Mouse (Mus musculus) layer of hippocampus, postnatal 10 days (tissue): ENCODE measurements around the gene Cyp3a59. TPM values are rescaled to one million over a fixed set of nuclear protein-coding genes. Genes with fewer than 3 reads are reported as not detected.
"Not testable (repeated sequence)": the region's sequence is repeated elsewhere in the genome, so short reads cannot be mapped to it uniquely, and the experiment has no call there.

Source experiments
- DNase-seq, 2 experiments: peaks; one replicate each; pipeline ENCODE4 v3.0.0; 2021; ENCODE audit warnings: low spot score in 2 of 2
- long read RNA-seq: library from polyadenylated mRNA; stranded (forward); transcript quantifications from one replicate; pipeline ENCODE4 v2.0.0, GENCODE M21; 2023
- total RNA-seq, 2 experiments: library from RNA; stranded (reverse); gene quantifications; 2 replicates each; pipeline ENCODE4 v1.2.3; 2021

Cyp3a59 gene
- not detected for total RNA-seq
- long read RNA-seq = 0 reads

DNA sequence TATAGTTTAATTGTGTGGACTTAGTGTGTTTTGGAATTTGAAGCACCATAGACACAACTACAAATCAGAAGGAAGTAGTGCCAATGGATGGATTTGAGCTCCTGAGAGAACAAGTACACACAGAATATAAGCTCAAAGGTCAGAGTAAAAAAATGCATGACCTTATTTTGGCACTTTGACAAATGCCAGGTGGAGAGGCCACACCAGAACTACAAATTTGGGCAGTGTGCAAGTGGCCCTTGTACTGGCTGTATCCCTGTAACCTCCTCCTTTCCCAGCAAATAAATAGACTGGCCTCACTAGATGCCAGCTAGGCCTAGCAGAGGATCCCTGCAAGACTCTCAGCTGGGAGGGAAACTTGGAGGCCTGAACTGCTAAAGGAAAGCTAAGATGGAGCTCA, at the start of gene Cyp3a59:
Gene Cyp3a59 (plus strand): TSS at position 313 of the 400 bp plus-strand sequence.
- DNase-seq = not testable (repeated sequence)

DNA sequence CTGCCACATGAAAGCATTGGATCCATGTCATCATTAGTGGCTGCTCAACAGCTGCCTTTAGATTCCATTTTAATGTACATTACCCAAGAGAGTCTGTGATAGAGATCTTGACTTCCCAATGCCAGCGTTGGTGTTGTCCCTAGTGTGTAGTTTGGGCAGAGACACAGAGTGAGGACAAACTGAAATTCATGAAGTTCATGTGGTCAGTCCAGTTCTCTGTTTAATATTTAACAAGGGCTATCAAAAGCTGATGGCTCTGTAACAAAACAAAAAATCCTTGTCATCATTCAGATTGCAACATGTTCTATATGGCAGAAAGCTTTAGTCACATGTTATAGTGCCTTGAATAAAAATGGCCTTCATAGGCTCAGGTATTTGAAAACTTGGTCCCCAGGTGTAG, 9.0 kb upstream of the Cyp3a59 start:
- no peak for DNase-seq

- DNase-seq = no peak
Observed at GRCm38 (mm10) chr5:146147903-146148302, 68.8 kb downstream of the Cyp3a59 start.

- no peak for DNase-seq
Observed at GRCm38 (mm10) chr5:146150454-146150853, 71.4 kb downstream of the Cyp3a59 start.

DNA sequence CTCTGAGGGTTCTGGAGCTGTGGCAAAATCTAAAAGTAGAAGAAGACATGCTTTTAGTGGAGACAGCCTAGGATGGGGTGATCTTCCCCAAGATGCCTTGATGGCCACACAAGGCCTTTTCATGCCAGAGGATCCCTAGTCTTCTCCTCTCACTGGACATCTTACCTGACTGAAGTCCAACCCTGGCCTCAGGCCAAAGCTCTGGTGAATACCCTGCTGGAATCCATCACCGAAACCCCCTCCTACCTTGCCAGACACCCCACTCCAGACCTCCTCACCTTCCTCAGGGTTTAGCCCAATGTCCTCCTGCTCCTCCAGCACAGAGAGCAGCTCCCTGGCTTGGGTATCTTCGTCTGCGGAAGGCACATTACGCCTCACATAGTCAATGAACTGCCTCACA, 79.3 kb downstream of the Cyp3a59 start:
- DNase-seq = not testable (repeated sequence)

DNA sequence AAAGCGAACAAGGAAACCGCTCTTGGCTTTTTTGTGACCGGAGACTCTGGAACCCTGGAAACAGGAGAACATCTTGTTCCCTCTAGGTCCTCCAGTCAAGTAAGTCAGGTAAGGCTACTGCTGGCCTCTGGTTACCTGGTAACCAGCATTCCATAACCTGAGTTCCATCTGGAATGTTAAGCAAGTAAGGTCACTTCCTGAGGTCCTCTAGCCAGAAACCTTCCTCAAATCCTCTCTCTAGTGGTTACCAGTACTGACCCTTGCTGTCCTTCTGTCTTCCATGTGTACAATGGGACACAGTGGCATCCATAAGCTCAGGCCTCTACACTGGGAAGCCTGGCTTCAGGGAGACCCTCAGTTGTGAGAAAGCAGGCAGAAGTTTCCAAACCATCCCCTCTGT, 81.4 kb downstream of the Cyp3a59 start, which contains the start of gene Gm5565:
Gene Gm5565 (minus strand): TSS at position 101 of the 400 bp plus-strand sequence.
- not testable (repeated sequence) for DNase-seq

Other genes with a start within 250 kb of the Cyp3a59 start
- gene Cyp3a11, start 199.3 kb upstream of the Cyp3a59 start, total RNA-seq = not detected
- gene Cyp3a25, start 69.6 kb upstream of the Cyp3a59 start, total RNA-seq = not detected
- not detected for gene Gm5565, start 81.3 kb downstream of the Cyp3a59 start, total RNA-seq
- gene Gm6309, start 91.5 kb downstream of the Cyp3a59 start, total RNA-seq = not detected
- gene 1700001J03Rik, start 106.0 kb downstream of the Cyp3a59 start, total RNA-seq = 1 to 10 TPM; 1.1 TPM
- 10 to 100 TPM; 42.1 to 45.4 TPM for gene Rnf6, start 142.3 kb downstream of the Cyp3a59 start, total RNA-seq
- 10 to 100 TPM; 55.0 to 56.3 TPM for gene Cdk8, start 152.0 kb downstream of the Cyp3a59 start, total RNA-seq